Mouse (Mus musculus): ENCODE measurements around the gene Pgpep1. TPM values are rescaled to one million over a fixed set of nuclear protein-coding genes. Genes with fewer than 3 reads are reported as not detected.

The Pgpep1 gene
- total RNA-seq, 2 experiments from 2014 or later, result 39.6 to 44.9 TPM

DNA sequence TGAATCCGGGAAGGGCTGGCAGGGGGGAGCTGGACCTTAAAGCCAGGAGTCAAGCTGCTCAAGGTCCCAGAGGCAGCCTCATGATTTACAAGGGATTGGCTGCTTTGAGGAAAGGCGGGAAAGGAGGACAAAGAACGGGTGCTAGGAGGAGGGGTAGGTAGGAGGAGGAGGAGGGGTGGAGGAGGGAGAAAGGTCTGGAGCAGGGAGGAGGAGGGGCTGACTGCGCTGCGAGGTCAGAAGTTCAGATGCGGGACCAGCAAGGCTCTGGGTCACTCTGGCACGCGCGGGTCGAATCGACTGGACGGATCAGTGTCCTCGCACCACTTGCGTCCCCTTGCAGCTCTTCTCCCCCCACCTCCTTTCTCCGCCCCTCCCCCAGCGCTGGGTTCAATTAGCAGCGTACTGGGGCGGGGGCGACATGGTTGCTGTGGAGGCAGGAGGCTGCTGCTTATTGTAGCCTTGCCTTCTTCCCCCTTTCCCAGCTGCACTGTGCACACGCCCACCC is 31.6 kb upstream of the Pgpep1 start:
- intact Hi-C loops (cut with DNase I), result no loop called here
- no peak for DNase-seq

GRCm38 (mm10) chr8:70691230-70691629 is 31.0 kb upstream of the Pgpep1 start:
- intact Hi-C loops (cut with DNase I), result no loop called here
- DNase-seq, result no peak

DNA sequence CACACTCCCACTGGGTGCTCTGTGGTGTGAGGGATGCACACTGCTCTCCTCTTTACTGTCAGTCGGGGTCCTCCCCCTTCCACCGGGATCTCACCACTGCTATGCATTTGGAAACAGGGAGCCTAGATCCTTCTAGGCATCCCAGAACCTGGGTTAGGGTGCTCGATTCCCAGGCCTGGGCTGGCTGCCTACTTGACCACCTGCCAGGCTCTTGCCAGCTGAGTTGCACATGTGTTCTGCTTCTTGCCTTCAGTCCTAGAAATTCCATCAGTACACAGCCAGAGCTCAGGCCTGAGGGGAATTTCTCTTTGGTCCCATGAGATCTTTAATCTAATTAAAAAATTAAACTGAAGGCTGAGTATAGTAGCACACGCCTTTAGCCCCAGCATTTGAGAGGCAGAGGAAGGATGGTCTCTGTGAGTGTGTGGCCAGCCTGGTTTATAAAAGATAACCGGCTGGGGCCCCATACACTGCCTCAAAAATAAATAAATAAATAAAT is 29.8 kb upstream of the Pgpep1 start:
- no peak for DNase-seq
- intact Hi-C loops (cut with DNase I), result no loop called here

DNA sequence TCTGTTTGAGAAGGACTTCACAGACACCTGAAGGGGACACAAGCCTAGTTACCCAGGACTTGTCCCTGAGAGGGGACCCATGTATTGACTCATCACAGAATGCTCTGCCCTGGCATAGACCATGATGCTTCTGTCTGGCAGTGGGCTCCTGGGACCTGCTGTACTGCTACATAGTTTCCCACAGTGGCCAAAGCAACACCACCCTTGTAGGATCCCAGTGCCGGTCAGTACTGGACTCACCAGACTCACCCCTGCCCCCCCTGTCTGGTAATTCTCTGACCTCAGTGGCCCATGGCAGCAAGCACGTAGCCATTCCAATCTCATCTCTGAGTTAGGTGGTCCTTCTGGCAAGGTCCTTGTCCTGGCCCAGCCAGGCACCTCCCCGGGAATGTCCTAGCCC is 27.9 kb upstream of the Pgpep1 start:
- DNase-seq, result no peak
- intact Hi-C loops (cut with DNase I), result no loop called here

GRCm38 (mm10) chr8:70687576-70687975 is 27.4 kb upstream of the Pgpep1 start:
- peak; percentile 75 to 80 for DNase-seq
- intact Hi-C loops (cut with DNase I), result no loop called here

DNA sequence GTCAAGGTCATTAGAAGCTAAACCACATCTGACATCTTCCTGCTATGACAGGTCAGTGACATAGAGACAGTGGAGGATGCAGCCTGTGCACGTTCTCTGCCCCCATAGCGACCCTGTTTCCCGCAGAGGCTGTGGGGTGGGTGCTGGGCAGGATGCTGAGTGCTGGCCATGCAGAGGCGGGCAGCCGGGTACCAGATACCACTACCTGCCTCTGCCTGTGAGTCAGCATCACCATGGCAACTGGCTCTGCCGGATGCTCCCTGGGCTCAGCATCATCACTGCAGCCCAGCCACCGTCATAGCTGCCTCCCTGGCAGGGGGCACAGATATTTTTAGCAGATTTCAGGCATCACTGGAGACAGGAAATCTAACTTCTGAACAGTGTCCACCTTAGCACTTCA is 24.1 kb upstream of the Pgpep1 start:
- intact Hi-C loops (cut with DNase I), result no loop called here
- DNase-seq, result no peak

DNA sequence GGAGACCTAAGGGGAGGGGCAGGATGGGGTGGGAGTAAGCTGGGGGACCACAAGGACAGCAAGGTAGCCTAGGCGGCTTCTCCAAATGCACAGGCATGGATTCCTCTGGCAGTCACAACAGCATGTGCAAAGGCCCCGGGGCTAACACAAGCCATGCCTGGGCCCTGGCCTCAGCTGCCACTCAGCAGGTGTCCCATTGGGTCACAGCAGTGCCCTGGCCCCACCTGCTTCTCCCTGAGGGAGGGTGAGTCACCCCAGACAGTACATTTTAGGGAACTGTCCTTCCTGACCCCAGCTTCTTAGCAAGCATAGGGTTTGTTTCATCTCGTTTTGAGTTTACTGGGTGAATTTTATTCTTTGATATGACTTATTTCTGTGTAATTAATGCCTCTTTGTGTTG is 22.5 kb upstream of the Pgpep1 start:
- no peak for DNase-seq
- intact Hi-C loops (cut with DNase I), result no loop called here

- intact Hi-C loops (cut with DNase I), result no loop called here
- DNase-seq, result peak; percentile 74 to 81
Observed at GRCm38 (mm10) chr8:70682193-70682592, 22.0 kb upstream of the Pgpep1 start.

DNA sequence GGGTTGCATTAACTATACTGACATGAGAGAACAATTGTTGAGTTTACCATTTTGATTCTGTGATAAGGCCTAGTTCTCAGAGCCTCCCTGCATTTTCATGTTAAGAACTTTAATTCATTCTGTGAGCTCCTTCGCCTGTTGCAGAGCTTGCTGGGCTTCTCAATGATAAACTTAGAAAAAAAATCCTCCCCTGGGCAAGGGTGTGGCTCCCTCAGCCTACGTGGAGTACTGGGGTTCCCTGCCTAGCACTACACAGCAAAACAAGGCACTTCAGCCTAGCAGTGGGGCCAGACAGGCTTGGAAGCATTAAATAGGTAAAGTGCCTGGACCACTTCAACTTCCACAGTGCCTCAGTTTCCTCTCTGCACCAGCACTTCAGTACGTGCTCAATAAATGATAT is 21.2 kb upstream of the Pgpep1 start:
- intact Hi-C loops (cut with DNase I), result no loop called here
- DNase-seq, result no peak

- no peak for DNase-seq
Observed at GRCm38 (mm10) chr8:70680039-70680438, 19.9 kb upstream of the Pgpep1 start.

DNA sequence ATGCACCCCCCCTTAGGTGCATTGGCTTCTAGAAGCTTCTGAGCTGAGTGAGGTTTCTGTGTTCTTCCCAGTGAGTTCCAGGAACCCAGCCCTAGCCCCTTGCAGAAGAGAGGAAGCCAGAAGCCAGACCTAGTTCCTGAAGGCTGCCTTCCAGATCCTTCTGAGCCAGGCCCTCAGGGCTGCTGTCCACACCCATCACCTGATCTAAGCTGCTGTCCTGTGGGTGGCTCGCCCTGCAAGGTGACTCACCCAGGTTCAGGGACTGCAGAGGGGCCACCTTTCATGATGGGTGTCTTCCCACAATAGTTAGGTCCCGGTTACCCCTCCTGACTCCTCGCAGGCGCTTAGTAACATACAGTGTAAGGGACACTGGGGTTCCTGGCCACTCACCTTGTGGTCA is 19.2 kb upstream of the Pgpep1 start:
- no peak for DNase-seq
- intact Hi-C loops (cut with DNase I), result no loop called here

More at GRCm38 (mm10) chr8:70680039-70680438, 19.9 kb upstream of the Pgpep1 start:
- intact Hi-C loops (cut with DNase I), result no loop called here

- intact Hi-C loops (cut with DNase I), result no loop called here
Observed at GRCm38 (mm10) chr8:70678679-70679078, 18.5 kb upstream of the Pgpep1 start.

GRCm38 (mm10) chr8:70677451-70678080 is 17.4 kb upstream of the Pgpep1 start:
- intact Hi-C loops (cut with DNase I), result no loop called here
- DNase-seq, result no peak

More at GRCm38 (mm10) chr8:70678679-70679078, 18.5 kb upstream of the Pgpep1 start:
- DNase-seq, result no peak

DNA sequence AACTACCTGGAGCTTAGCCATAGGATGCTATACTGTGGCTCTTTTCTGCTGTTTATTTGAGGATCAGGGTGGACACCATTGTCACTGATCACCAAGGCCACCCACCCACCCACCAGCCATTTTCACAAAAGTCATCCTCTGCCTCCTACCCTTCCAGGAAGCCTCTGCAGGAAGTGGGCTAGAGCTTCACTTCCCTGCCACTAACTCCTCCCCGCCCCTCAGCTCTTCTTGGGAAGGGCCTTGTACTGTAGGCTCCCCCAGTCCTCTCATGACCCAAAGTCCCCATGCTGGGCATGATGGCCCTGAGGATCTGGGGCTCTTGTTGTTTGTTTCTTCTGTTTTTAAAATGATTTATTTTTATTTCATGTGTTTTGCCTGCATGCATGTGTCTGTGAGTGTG is 15.1 kb upstream of the Pgpep1 start:
- intact Hi-C loops (cut with DNase I), result loop anchor here (1.0 kb wide), 1 partner anchor 20 kb away; no protein-coding TSS in a partner anchor
- no peak for DNase-seq

- intact Hi-C loops (cut with DNase I), result loop anchor here (1.0 to 5.0 kb wide), 2 partner anchors 21 to 78 kb away; partner anchors contain the start of gene Rab3a
Observed at GRCm38 (mm10) chr8:70674716-70675115, 14.5 kb upstream of the Pgpep1 start.

DNA sequence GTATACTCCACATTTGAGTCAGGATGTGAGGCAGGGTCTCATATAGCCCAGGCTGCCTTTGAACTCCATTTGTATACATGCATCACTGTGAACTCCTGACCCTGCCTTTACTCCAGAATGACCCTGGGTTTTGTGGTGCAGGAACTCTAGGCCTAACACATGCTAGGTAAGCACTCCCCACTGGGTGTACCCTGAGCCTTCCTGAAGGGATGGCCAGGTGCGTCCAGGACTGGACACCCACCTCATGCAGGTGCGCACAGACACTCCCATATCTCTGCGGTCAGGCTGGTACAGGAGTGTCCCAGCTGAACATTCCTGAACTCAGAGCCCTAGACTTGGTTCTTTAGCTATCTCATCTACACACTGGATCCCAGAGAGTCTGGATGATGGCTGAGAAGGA is 13.9 kb upstream of the Pgpep1 start:
- intact Hi-C loops (cut with DNase I), result loop anchor here (5.0 kb wide), 1 partner anchor 78 kb away; the partner anchor contains the start of gene Rab3a
- DNase-seq, result no peak

More at GRCm38 (mm10) chr8:70674716-70675115, 14.5 kb upstream of the Pgpep1 start:
- DNase-seq, result no peak

GRCm38 (mm10) chr8:70673079-70673856 is 13.1 kb upstream of the Pgpep1 start, which contains the start of gene Lsm4:
Gene Lsm4 (plus strand): TSS chr8:70673248.
- peak; percentile 99 for DNase-seq
- intact Hi-C loops (cut with DNase I), result loop anchor here (1.0 to 5.0 kb wide), 2 partner anchors 25 to 79 kb away; partner anchors contain the start of genes Jund and Rab3a

DNA sequence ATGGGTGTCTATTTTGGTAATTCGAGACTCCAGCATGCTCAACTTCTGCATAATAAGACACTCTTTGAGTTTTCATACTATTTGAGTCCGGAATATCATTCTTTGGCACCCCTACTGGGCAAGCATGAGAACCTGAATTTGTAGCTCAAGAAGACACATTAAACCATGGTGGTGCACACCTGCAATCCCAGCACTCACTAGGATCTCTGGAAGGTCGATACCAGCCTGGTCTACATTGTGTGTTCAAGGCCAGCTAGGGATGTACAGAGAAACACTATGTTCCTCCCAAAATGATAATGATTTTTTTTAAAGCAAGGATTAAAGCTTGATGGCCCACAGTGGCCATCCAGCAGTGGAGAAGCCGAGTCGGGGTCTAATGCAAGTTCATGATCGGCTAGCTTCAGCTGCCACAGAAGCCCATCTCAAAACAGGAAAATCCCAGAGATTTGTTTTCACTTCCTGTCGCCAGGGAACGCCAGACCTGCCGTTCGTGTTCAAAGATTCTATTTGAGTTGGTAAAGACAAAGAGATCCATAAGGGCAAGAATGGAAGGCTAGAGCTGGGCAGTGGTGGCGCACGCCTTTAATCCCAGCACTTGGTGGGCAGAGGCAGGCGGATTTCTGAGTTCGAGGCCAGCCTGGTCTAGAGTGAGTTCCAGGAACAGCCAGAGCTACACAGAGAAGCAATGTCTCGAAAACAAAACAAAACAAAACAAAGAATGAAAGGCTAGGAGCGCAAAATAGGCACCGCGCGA is 12.3 kb upstream of the Pgpep1 start:
- intact Hi-C loops (cut with DNase I), result loop anchor here (1.0 to 5.0 kb wide), 2 partner anchors 26 to 80 kb away; partner anchors contain the start of genes Jund and Rab3a
- no peak for DNase-seq

GRCm38 (mm10) chr8:70671615-70672324 is 11.6 kb upstream of the Pgpep1 start:
- intact Hi-C loops (cut with DNase I), result loop anchor here (5.0 kb wide), 1 partner anchor 81 kb away; the partner anchor contains the start of gene Rab3a
- DNase-seq, result peak; percentile 47 to 57

DNA sequence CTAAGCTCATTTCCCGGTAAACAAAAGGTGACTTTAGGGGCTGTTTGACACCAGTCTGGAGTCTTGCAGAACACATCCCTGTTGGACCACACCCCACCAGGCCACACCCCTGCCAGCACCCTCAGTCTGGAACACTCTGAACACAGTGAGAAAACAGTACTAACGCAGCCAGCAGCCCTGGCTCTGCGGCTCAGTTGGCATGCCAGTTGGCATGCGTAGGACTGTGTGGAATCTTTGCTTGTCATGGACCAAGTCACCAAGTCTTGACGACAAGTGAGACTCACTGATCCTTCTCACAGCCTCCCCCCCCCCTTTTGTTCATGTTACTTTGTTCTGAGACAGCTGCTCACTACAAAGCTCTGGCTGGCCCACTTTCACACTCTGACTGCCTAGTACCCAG is 6.9 kb upstream of the Pgpep1 start:
- intact Hi-C loops (cut with DNase I), result no loop called here
- peak; percentile 69 for DNase-seq
